Mouse (Mus musculus): ENCODE measurements around the gene Ehbp1l1. TPM values are rescaled to one million over a fixed set of nuclear protein-coding genes. Genes with fewer than 3 reads are reported as not detected.

Gene Ehbp1l1
- total RNA-seq, 2 experiments from 2014 or later = 140 to 149 TPM

DNA sequence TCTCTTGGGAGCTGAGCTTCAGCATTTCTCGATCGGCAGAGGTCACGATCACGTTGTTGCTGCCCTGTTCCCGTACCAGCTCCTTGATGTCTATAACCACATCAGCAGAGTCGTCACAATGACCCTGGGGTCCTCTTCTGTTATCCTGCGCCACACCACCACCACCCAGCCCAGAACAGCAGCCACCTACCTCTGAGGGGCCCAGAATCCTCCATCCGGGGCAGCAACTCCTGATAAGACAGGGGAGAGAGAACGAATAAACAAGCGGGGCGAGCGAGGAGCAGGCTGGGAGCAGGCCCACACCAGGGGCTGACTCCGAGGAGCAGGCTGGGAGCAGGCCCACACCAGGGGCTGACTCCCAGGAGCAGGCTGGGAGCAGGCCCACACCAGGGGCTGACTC lies 39.7 kb downstream of the Ehbp1l1 start:
- DNase-seq (ENCODE audit: low spot score) = no peak
- intact Hi-C loops (cut with DNase I) = loop anchor here (2.0 kb wide), 1 partner anchor 22 kb away; no protein-coding TSS in a partner anchor

DNA sequence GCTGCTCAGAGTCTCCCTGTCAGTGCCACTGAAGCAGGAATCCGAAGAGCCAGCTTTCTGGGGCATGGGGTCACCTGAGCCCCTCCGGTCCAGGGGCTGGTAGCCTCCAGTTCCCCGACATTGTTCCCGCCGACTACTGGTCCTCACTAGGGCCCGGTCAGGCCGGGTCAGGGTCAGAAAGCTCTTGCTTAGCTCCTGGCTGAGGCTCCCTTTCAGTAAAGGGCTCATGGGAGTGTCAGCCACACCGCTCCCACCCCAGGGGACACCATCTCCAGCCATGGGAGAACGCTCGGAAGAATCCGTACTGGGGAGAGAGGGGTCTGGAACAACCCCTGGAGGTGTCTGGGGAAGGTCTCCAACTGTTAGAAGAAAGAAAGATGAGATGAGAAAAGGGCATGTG lies 40.3 kb downstream of the Ehbp1l1 start:
- intact Hi-C loops (cut with DNase I) = loop anchor here (2.0 kb wide), 1 partner anchor 21 kb away; no protein-coding TSS in a partner anchor

DNA sequence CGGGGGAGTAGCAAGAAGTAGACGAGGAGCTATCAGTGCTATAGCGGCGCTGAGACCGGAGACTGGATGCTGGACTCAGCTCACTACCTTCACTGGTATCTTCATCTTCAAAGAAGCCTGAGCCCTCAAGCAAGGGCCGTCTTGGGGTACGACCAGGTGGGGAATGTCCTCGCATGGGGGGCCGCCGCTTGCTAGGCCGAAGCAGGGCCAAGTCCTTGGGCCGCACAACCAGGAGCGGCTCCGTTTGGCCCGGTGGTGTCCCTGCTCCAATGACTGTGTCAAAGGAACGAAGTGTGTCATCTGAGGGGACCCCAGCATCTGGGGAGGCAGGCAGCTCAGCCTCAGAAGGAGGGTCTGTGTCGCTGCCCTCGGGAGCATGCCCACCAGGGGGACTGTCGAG lies 40.7 kb downstream of the Ehbp1l1 start:
- intact Hi-C loops (cut with DNase I) = no loop called here
- DNase-seq (ENCODE audit: low spot score) = no peak

More for the DNA sequence above, 40.3 kb downstream of the Ehbp1l1 start:
- DNase-seq (ENCODE audit: low spot score) = no peak

DNA sequence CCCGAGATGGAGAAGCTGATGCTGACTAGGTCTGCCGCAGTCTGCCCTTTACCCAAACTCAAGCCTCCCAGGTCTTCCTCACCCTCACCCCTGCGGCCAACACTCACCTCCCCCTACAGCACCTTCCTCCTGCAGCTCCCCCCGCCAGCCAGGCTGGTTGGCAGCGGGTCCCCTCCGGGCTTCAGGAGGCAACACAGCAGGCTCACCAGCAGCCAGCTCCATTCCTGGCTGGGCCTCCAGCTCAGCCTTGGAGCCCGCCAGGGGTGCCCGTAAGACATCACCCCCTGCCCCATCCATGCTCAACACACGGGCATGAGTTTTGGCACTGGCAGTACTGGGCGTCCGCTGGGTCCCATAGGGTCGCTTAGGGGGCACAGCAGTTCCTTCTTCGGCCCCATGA lies 41.1 kb downstream of the Ehbp1l1 start:
- intact Hi-C loops (cut with DNase I) = no loop called here
- DNase-seq (ENCODE audit: low spot score) = no peak

GRCm38 (mm10) chr19:5684236-5684635 lies 41.9 kb downstream of the Ehbp1l1 start:
- no peak for DNase-seq (ENCODE audit: low spot score)
- intact Hi-C loops (cut with DNase I) = no loop called here

GRCm38 (mm10) chr19:5680432-5680831 lies 45.7 kb downstream of the Ehbp1l1 start:
- DNase-seq (ENCODE audit: low spot score) = no peak
- intact Hi-C loops (cut with DNase I) = no loop called here

DNA sequence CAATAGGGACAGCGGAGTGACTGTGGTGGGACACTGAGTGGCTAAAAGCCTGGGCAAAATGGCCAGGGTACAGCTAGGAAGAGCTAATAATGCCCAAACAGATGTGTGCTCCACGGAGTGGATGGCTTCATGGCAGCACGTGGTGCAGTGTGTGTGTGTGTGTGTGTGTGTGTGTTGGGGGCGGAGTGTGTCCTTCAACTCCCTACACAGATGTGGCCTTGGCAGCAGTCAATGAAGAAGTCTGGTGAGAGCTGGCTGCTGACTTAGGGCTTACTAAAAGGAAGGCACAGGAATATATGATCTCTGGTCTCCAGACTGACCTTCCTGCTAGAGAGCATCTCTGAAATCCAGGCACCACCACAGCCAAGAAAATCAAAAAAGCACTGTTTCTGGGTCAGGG lies 57.7 kb downstream of the Ehbp1l1 start:
- intact Hi-C loops (cut with DNase I) = no loop called here

GRCm38 (mm10) chr19:5666386-5666785 lies 59.7 kb downstream of the Ehbp1l1 start:
- intact Hi-C loops (cut with DNase I) = no loop called here
- no peak for DNase-seq (ENCODE audit: low spot score)

More for the DNA sequence above, 57.7 kb downstream of the Ehbp1l1 start:
- DNase-seq (ENCODE audit: low spot score) = no peak

GRCm38 (mm10) chr19:5665465-5665864 lies 60.7 kb downstream of the Ehbp1l1 start:
- intact Hi-C loops (cut with DNase I) = loop anchor here (2.0 kb wide), 1 partner anchor 21 kb away; no protein-coding TSS in a partner anchor
- no peak for DNase-seq (ENCODE audit: low spot score)

DNA sequence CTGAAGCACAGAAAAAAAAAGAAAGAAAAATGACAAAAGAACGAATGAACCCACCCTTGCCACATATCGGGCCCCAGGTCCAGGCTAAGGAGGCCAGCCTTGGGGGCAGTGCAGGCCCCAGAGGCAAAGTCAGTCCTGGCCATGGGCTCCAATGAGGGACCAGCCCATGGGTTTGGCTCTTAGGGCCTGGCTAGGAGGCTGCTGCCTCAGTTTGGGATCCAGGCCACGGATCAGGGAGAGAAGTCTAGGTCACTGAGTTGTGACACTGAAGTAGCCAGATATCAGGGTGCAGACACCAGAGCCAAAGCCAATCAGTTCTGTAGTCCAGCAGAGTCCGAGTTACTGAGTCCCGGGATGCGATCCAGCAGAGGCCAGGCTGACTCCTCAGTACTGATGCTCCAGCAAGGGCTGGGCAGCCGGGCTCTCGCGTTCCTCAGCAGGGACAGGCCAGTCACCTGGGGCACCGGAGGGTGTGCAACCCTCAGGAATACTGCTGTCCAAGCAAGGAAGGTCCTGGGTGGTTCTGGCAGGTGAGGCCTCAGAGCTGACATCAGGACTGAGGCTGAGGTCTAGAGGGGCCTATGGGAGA lies 61.4 kb downstream of the Ehbp1l1 start:
- no peak for DNase-seq (ENCODE audit: low spot score)
- intact Hi-C loops (cut with DNase I) = loop anchor here (2.0 to 5.0 kb wide), 2 partner anchors 22 to 52 kb away; partner anchors contain the start of gene Kat5

GRCm38 (mm10) chr19:5662981-5663913 lies 62.9 kb downstream of the Ehbp1l1 start, which contains the start of gene Sipa1:
Sipa1 (minus strand) TSS chr19:5663707.
- peak; percentile 95 for DNase-seq (ENCODE audit: low spot score)
- intact Hi-C loops (cut with DNase I) = loop anchor here (2.0 to 5.0 kb wide), 2 partner anchors 26 to 51 kb away; partner anchors contain the start of genes Kat5 and Rela

GRCm38 (mm10) chr19:5662310-5662709 lies 63.8 kb downstream of the Ehbp1l1 start:
- no peak for DNase-seq (ENCODE audit: low spot score)
- intact Hi-C loops (cut with DNase I) = loop anchor here (2.0 to 5.0 kb wide), 2 partner anchors 26 to 50 kb away; partner anchors contain the start of genes Kat5 and Rela

GRCm38 (mm10) chr19:5660942-5661751 lies 65.0 kb downstream of the Ehbp1l1 start:
- intact Hi-C loops (cut with DNase I) = loop anchor here (5.0 kb wide), 1 partner anchor 49 kb away; the partner anchor contains the start of gene Kat5
- peak; percentile 47 for DNase-seq (ENCODE audit: low spot score)

Small RNA genes within 50 kb of the gene (microRNA-seq; reads per million reads assigned to microRNA genes)
- gene Mir6987 = not detected

Other genes with a start within 250 kb of the Ehbp1l1 start
- 10 to 100 TPM; 21.0 to 21.5 TPM for gene Mus81, start 237.9 kb downstream of the Ehbp1l1 start, total RNA-seq (2021)
- gene Cfl1, start 235.9 kb downstream of the Ehbp1l1 start, total RNA-seq (2021) = 100 to 1,000 TPM; 209 to 212 TPM
- gene 1700020D05Rik, start 222.5 kb downstream of the Ehbp1l1 start, total RNA-seq (2021) = 1 to 10 TPM in 1 of 2 experiments, under 1 TPM in 1; 0.78 to 1.0 TPM
- 1 to 10 TPM; 6.2 to 8.1 TPM for gene Snx32, start 215.8 kb downstream of the Ehbp1l1 start, total RNA-seq (2021)
- gene Ovol1, start 165.7 kb downstream of the Ehbp1l1 start, total RNA-seq (2021) = not detected
- gene Ap5b1, start 158.3 kb downstream of the Ehbp1l1 start, total RNA-seq (2021) = 1 to 10 TPM; 3.0 to 3.2 TPM
- gene Rnaseh2c, start 124.4 kb downstream of the Ehbp1l1 start, total RNA-seq (2021) = 10 to 100 TPM; 43.7 to 49.7 TPM
- gene Kat5, start 116.1 kb downstream of the Ehbp1l1 start, total RNA-seq (2021) = 10 to 100 TPM; 24.8 to 26.5 TPM
- 10 to 100 TPM; 22.7 to 29.9 TPM for gene Rela, start 88.8 kb downstream of the Ehbp1l1 start, total RNA-seq (2021)
- 10 to 100 TPM; 23.3 to 31.3 TPM for gene Sipa1, start 62.6 kb downstream of the Ehbp1l1 start, total RNA-seq (2021)
- 10 to 100 TPM; 24.0 to 30.4 TPM for gene Map3k11, start 37.6 kb downstream of the Ehbp1l1 start, total RNA-seq (2021)
- 10 to 100 TPM; 17.8 to 18.0 TPM for gene Pcnx3, start 37.4 kb downstream of the Ehbp1l1 start, total RNA-seq (2021)
- not detected for gene Kcnk7, start 21.9 kb downstream of the Ehbp1l1 start, total RNA-seq (2021)
- gene Fam89b, start 3.3 kb upstream of the Ehbp1l1 start, total RNA-seq (2021) = 10 to 100 TPM; 29.5 to 31.5 TPM
- gene Ltbp3, start 14.6 kb upstream of the Ehbp1l1 start, total RNA-seq (2021) = 10 to 100 TPM; 36.6 to 37.2 TPM
- 10 to 100 TPM; 63.5 to 64.1 TPM for gene Scyl1, start 45.1 kb upstream of the Ehbp1l1 start, total RNA-seq (2021)
- gene Frmd8, start 149.0 kb upstream of the Ehbp1l1 start, total RNA-seq (2021) = 10 to 100 TPM in 1 of 2 experiments, 1 to 10 TPM in 1; 8.9 to 11.1 TPM
- gene Slc25a45, start 151.5 kb upstream of the Ehbp1l1 start, total RNA-seq (2021) = 1 to 10 TPM; 3.5 to 4.1 TPM
- gene Tigd3, start 167.8 kb upstream of the Ehbp1l1 start, total RNA-seq (2021) = under 1 TPM; 0.22 to 0.68 TPM
- gene Dpf2, start 186.7 kb upstream of the Ehbp1l1 start, total RNA-seq (2021) = 10 to 100 TPM; 87.4 to 96.1 TPM
- 1 to 10 TPM; 9.1 to 9.8 TPM for gene Cdc42ep2, start 198.5 kb upstream of the Ehbp1l1 start, total RNA-seq (2021)
- gene Pola2, start 237.9 kb upstream of the Ehbp1l1 start, total RNA-seq (2021) = 10 to 100 TPM in 1 of 2 experiments, 1 to 10 TPM in 1; 8.9 to 11.2 TPM